Mouse (Mus musculus): ENCODE measurements at regions not wholly inside any gene's neighbourhood (a gene's known extent, or its start where the extent isn't known, plus 50 kb on each side); places are given as distances from the start of the nearest gene placed in this dataset.

DNA sequence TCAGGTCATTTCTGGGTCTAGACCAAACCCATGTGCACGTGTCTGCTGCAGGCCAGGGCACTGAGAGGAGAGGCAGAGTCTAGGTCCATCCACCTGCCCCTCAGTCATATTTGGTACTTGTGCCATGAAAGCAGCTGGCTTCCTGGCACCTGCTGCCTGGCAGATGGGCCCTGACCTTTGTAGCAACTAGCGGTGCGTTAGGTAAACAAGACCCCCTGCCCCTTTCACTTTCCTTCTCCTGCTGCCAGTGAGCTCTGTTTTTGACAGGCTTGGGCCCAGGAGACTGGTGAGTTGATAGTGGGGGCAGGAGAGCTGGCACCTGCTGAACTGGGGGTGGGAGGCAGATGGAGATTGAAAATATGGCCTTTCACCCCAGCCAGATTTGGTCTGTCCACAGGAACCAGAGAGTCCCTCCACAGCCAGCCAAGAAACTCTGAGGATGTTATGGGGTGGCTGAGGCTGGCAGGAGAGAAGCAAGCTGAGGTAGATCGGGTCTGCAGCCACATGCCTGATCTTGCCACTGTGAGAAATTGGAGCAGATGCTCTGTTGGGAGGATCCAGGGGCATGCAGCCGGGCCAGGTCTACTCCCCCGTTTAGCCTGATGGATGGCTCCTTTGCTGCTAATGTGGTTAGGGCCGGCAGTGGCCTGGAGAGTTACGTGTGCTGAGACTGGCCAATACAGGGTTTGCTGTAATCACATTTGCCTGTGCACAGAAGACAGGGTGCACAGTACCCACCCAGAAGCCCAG lies 316.6 kb upstream of the 4931429L15Rik start:
- WGBS, result 49% methylated on average over 8 of the region's 8 CpGs
- Histone ChIP-seq H3K27ac (ENCODE audit: low read depth) (no peak overlapping the region), H3K4me3 (ENCODE audit: low read depth, low read length) (no peak overlapping the region), H3K27me3 (ENCODE audit: insufficient read depth, low read length) (no peaks in the 10 kb centered on the region), H3K36me3 (ENCODE audit: insufficient read depth) (no peaks in the 10 kb centered on the region), H3K9me3 (ENCODE audit: low read depth, low read length) (no peaks in the 10 kb centered on the region), H3K4me2 (no peak overlapping the region), H3K4me1 (ENCODE audit: insufficient read depth) (no peaks in the 10 kb centered on the region), H3K9ac (no peak overlapping the region)
- no peak for TF ChIP-seq CTCF (IDR thresholded peaks at IDR 0.05; ENCODE audit: low read depth)
- DNase-seq, result no peak
- no peak for ATAC-seq (ENCODE audit: insufficient read depth)

DNA sequence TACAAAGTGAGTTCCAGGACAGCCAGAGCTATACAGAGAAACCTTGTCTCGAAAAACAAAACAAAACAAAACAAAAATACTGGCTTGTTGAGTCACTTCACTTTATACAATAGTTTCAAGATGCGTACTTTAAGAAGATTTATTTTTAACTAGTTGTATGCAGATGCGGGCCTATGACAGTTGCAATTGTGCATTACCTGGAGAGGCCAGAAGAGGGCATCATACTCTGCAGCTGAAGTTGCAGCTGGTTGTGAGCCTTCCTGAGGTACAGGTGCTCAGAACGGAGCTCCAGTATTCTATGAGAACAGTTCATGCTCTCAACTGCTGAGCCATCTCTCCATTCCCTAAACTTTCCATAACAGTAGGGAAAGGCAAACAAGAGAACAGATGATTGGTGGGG lies 314.2 kb upstream of the 4931429L15Rik start:
- TF ChIP-seq CTCF (IDR thresholded peaks at IDR 0.05; ENCODE audit: low read depth), result peak; percentile 41
- no peaks in the 10 kb centered on the region for H3K36me3 ChIP-seq (ENCODE audit: insufficient read depth)
- WGBS, result 77% methylated on average over 4 of the region's 4 CpGs
- H3K4me2 ChIP-seq, result no peak overlapping the region
- no peak for ATAC-seq (ENCODE audit: insufficient read depth)
- no peaks in the 10 kb centered on the region for H3K4me1 ChIP-seq (ENCODE audit: insufficient read depth)
- no peak overlapping the region for H3K27ac ChIP-seq (ENCODE audit: low read depth)
- H3K9me3 ChIP-seq (ENCODE audit: low read depth, low read length), result no peaks in the 10 kb centered on the region
- H3K4me3 ChIP-seq (ENCODE audit: low read depth, low read length), result no peak overlapping the region
- no peak overlapping the region for H3K9ac ChIP-seq
- peak; percentile 31 for DNase-seq
- H3K27me3 ChIP-seq (ENCODE audit: insufficient read depth, low read length), result no peaks in the 10 kb centered on the region

DNA sequence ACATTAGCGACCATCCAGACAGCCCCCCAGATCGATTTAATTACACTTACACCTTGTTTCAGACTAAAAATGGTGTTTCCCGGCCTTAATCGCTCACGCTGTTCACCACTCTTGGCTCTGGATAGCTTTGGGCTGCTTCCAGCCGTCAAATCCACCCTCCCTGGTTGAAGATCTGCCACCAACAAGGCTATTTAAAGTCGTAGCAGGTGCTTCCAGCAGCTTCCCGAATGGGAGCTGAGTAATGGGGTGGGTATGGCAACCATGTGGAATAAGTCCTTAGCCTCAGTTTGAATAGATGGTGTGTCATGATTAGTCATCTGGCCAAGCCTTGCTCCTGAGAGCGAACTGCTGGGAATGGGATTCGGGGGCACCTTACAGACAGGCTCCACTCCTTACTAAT lies 312.8 kb upstream of the 4931429L15Rik start:
- H3K4me3 ChIP-seq (ENCODE audit: low read depth, low read length), result no peak overlapping the region
- TF ChIP-seq CTCF (IDR thresholded peaks at IDR 0.05; ENCODE audit: low read depth), result no peak
- no peak overlapping the region for H3K9ac ChIP-seq
- WGBS, result 77% methylated on average over 10 of the region's 10 CpGs
- no peaks in the 10 kb centered on the region for H3K27me3 ChIP-seq (ENCODE audit: insufficient read depth, low read length)
- DNase-seq (no peak), ATAC-seq (ENCODE audit: insufficient read depth) (no peak)
- no peak overlapping the region for H3K4me2 ChIP-seq
- no peak overlapping the region for H3K27ac ChIP-seq (ENCODE audit: low read depth)
- H3K9me3 ChIP-seq (ENCODE audit: low read depth, low read length), result no peaks in the 10 kb centered on the region
- no peaks in the 10 kb centered on the region for H3K36me3 ChIP-seq (ENCODE audit: insufficient read depth)
- H3K4me1 ChIP-seq (ENCODE audit: insufficient read depth), result no peaks in the 10 kb centered on the region

DNA sequence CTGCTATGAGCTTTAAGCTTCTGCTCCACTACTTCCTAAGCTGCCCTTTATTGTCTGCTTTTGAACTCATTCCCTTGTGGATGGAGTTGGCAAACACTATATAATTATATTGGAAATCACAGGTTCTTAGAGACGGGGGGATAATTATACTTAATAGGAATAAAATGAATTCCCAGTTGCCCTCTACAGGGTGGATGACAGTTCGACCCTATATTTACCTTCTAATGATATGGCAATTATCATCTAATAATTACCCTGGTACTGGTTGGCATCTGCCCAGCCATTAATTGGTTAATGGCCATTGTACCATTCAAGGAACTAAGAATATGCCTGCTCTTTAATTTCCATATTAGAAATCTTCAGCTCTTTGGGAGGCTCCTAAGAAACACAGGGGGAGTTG lies 302.5 kb upstream of the 4931429L15Rik start:
- Histone ChIP-seq H3K27me3 (ENCODE audit: insufficient read depth, low read length) (no peaks in the 10 kb centered on the region), H3K4me3 (ENCODE audit: low read depth, low read length) (no peak overlapping the region), H3K9ac (no peak overlapping the region), H3K27ac (ENCODE audit: low read depth) (no peak overlapping the region), H3K4me2 (no peak overlapping the region), H3K9me3 (ENCODE audit: low read depth, low read length) (no peaks in the 10 kb centered on the region), H3K36me3 (ENCODE audit: insufficient read depth) (no peaks in the 10 kb centered on the region), H3K4me1 (ENCODE audit: insufficient read depth) (no peaks in the 10 kb centered on the region)
- no peak for TF ChIP-seq CTCF (IDR thresholded peaks at IDR 0.05; ENCODE audit: low read depth)
- ATAC-seq (ENCODE audit: insufficient read depth) (no peak), DNase-seq (no peak)
- 84% methylated on average over 2 of the region's 2 CpGs for WGBS

DNA sequence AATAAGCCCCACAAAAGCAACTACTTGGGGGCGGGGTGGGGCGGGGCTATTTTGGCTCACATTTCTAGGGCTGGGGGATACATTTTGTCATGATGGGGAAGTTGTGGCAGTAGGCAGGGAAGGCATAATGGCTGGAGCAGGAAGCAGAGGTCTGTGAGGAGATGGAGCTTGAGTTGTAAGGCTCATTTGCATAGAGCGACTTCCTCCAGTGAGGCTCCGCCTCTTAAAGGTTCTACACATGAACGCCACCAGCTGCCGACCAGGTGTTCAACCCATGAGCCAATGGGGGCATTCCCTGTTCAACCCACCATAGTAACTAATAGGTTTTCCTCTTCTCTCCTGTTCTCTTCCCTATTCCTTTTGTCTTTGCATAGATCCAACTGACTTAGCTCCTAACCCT lies 302.1 kb upstream of the 4931429L15Rik start:
- H3K4me2 ChIP-seq, result no peak overlapping the region
- no peak overlapping the region for H3K4me3 ChIP-seq (ENCODE audit: low read depth, low read length)
- no peaks in the 10 kb centered on the region for H3K27me3 ChIP-seq (ENCODE audit: insufficient read depth, low read length)
- H3K27ac ChIP-seq (ENCODE audit: low read depth), result no peak overlapping the region
- DNase-seq (no peak), ATAC-seq (ENCODE audit: insufficient read depth) (no peak)
- no peak for TF ChIP-seq CTCF (IDR thresholded peaks at IDR 0.05; ENCODE audit: low read depth)
- H3K36me3 ChIP-seq (ENCODE audit: insufficient read depth), result no peaks in the 10 kb centered on the region
- no peak overlapping the region for H3K9ac ChIP-seq
- 93% methylated on average over 6 of the region's 6 CpGs for WGBS
- H3K9me3 ChIP-seq (ENCODE audit: low read depth, low read length), result no peaks in the 10 kb centered on the region
- H3K4me1 ChIP-seq (ENCODE audit: insufficient read depth), result no peaks in the 10 kb centered on the region

DNA sequence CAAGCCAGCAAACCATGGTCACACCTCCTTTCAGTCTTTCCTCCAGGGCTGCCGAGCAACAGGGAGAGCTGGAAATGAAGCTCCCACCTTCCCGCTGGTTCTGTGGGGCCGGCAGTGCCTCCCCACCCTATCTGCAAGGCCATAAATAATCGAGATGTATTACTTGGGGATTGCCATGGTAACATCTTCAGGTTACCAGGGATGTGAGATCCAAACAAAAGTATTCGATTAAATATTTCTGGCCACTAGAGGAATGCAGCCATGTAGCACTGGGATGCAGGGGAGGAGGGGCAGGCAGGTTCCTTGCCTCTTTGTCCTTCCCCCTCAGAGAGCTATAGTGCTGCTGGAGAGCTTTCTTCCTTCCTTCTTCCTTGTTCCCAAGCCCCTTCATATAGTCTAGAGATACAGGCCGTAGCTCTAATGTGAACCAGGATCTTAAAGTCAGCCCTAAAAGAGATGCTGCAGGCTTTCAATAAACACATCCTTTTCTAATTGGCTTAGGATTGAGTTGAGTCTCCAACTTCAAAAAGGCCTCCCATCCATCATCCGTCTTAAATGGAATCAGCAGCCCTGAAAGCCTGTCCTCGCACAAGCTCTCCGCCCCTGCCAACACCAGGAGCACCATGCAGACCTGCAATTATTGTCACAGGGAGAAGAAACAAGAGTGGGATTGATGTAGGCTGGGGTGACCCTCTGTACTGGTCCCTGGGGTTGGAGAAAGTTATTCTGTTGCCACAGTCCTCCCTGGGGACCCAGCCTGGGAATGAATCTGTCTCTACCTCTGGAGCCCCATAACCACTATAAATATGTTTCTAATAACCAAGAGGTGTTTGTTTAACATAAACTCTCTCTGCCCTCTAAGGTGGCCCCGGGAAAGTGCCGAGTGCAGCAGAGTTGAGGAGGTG lies 290.6 kb upstream of the 4931429L15Rik start:
- peak; percentile 8 for DNase-seq
- Histone ChIP-seq H3K9me3 (ENCODE audit: low read depth, low read length) (no peaks in the 10 kb centered on the region), H3K27me3 (ENCODE audit: insufficient read depth, low read length) (no peaks in the 10 kb centered on the region), H3K4me1 (ENCODE audit: insufficient read depth) (no peaks in the 10 kb centered on the region), H3K9ac (no peak overlapping the region), H3K27ac (ENCODE audit: low read depth) (no peak overlapping the region), H3K36me3 (ENCODE audit: insufficient read depth) (no peaks in the 10 kb centered on the region), H3K4me3 (ENCODE audit: low read depth, low read length) (no peak overlapping the region), H3K4me2 (no peak overlapping the region)
- ATAC-seq (ENCODE audit: insufficient read depth), result no peak
- TF ChIP-seq CTCF (IDR thresholded peaks at IDR 0.05; ENCODE audit: low read depth), result no peak
- WGBS, result 13% methylated on average over 11 of the region's 11 CpGs

DNA sequence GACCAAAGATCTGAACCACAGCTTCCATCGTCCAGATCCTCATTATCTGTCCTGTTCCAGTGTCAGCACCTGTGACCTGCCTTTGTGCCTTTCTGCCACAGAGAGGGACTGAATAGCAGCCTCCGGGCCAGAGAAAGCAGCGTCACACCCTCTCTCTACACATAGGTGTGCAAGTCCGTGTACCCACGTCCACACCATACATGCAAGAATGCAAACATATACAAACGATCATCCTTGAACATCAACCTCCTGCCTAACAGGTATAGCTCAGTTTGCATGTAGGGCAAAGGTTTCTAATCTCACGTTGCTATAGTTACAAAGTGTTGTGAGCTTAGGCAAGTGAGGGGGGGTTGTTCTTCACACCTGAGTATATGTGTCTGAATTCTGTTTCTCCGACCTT lies 288.9 kb upstream of the 4931429L15Rik start:
- Histone ChIP-seq H3K27me3 (ENCODE audit: insufficient read depth, low read length) (no peaks in the 10 kb centered on the region), H3K9ac (no peak overlapping the region), H3K9me3 (ENCODE audit: low read depth, low read length) (no peaks in the 10 kb centered on the region), H3K4me3 (ENCODE audit: low read depth, low read length) (no peak overlapping the region), H3K27ac (ENCODE audit: low read depth) (no peak overlapping the region), H3K4me1 (ENCODE audit: insufficient read depth) (no peaks in the 10 kb centered on the region), H3K4me2 (no peak overlapping the region), H3K36me3 (ENCODE audit: insufficient read depth) (no peaks in the 10 kb centered on the region)
- TF ChIP-seq CTCF (IDR thresholded peaks at IDR 0.05; ENCODE audit: low read depth), result no peak
- no peak for DNase-seq
- ATAC-seq (ENCODE audit: insufficient read depth), result no peak
- WGBS, result 72% methylated on average over 8 of the region's 8 CpGs

All from lung, embryonic 14.5 days (tissue).